Mouse (Mus musculus) liver, postnatal 0 days (tissue): Measurements from ENCODE around the gene Gm17079. TPM values are rescaled to one million over a fixed set of nuclear protein-coding genes. Genes with fewer than 3 reads are reported as not detected.
"Not testable (repeated sequence)": the region's sequence is repeated elsewhere in the genome, so short reads cannot be mapped to it uniquely, and the experiment has no call there.

Experiments
- ATAC-seq: fragments of 200-750 bp; cut with Nextera tagmentation; 2 replicates; pipeline ENCODE4 v1.8.0; 2017; ENCODE audit warnings: mild to moderate bottlenecking, moderate library complexity
- DNase-seq: peaks from one replicate; pipeline ENCODE4 v3.0.0-alpha.2; 2016
- H3K27ac ChIP-seq: fragments of 300-500 bp; sonication (generic); 2 replicates; pipeline ENCODE4 v1.5.1; 2014; ENCODE audit warnings: antibody characterized with exemption, moderate library complexity, mild to moderate bottlenecking, low read depth
- H3K27me3 ChIP-seq: fragments of 300-500 bp; sonication (generic); 2 replicates; pipeline ENCODE4 v1.6.1; 2014; ENCODE audit warnings: low read length, control low read depth, mixed read lengths; ENCODE audit not compliant: insufficient read depth
- H3K36me3 ChIP-seq: fragments of 300-500 bp; sonication (generic); replicated peaks from 2 replicates; pipeline ENCODE4 v1.6.1; 2014; ENCODE audit warnings: mild to moderate bottlenecking, control low read depth, low read length, moderate library complexity, mixed read lengths; ENCODE audit not compliant: insufficient read depth
- H3K4me1 ChIP-seq: fragments of 300-500 bp; sonication (generic); 2 replicates; pipeline ENCODE4 v1.6.1; 2014; ENCODE audit warnings: antibody characterized with exemption, mild to moderate bottlenecking, control low read depth; ENCODE audit not compliant: insufficient read depth
- H3K4me2 ChIP-seq: fragments of 300-500 bp; sonication (generic); 2 replicates; pipeline ENCODE4 v1.6.1; 2014; ENCODE audit warnings: low read depth, mild to moderate bottlenecking, low read length, moderate library complexity, mixed read lengths
- H3K4me3 ChIP-seq: fragments of 300-500 bp; sonication (generic); 2 replicates; pipeline ENCODE4 v1.5.1; 2014; ENCODE audit warnings: low read depth, low read length
- H3K9ac ChIP-seq: fragments of 300-500 bp; sonication (generic); replicated peaks from 2 replicates; pipeline ENCODE4 v1.6.1; 2014; ENCODE audit warnings: mild to moderate bottlenecking, moderate library complexity
- H3K9me3 ChIP-seq: fragments of 300-500 bp; sonication (generic); 2 replicates; pipeline ENCODE4 v1.6.1; 2016; ENCODE audit warnings: mild to moderate bottlenecking, control low read depth, low read length, mixed read lengths
- CTCF ChIP-seq: sonication (generic); IDR thresholded peaks from 2 replicates; pipeline ENCODE4 v1.5.1; 2016; ENCODE audit warnings: antibody characterized with exemption, low read depth
- EP300 ChIP-seq: IDR thresholded peaks from 2 replicates; pipeline ENCODE4 v1.6.1; 2016; ENCODE audit warnings: antibody characterized with exemption, low read depth, mild to moderate bottlenecking
- WGBS: fragments of 180-500 bp; shearing (Covaris S2); extraction: QIAGEN DNeasy Blood & Tissue Kit; methylation state at CpG from one replicate; pipeline ENCODE4 v1.1.7; 2014; ENCODE audit not compliant: insufficient replicate concordance; 5-methylcytosine and 5-hydroxymethylcytosine counted together
- polyA plus RNA-seq: library from polyadenylated mRNA; unstranded; fragments of >200 nt; fragmentation: Nextera tagmentation; extraction: Ambion mirVana; gene quantifications from 2 replicates; pipeline ENCODE4 v1.2.1, GENCODE M21; 2015

The Gm17079 gene
- polyA plus RNA-seq = not detected in 2 replicates

- H3K4me2 ChIP-seq, H3K36me3 ChIP-seq, ATAC-seq, H3K9ac ChIP-seq, H3K4me1 ChIP-seq, H3K9me3 ChIP-seq, DNase-seq, H3K4me3 ChIP-seq, H3K27ac ChIP-seq, H3K27me3 ChIP-seq: not testable (repeated sequence)
- WGBS = 89% methylated on average over 1 of the region's 2 CpGs
Observed at GRCm38 (mm10) chr14:51695368-51695767, at the start of gene Gm17079. Gm17079 (minus strand) TSS chr14:51695468.

- DNase-seq (no peak), ATAC-seq (no peak)
- Histone ChIP-seq H3K4me2 (peak overlapping the region; percentile 1; the same call in 1 of the 2 replicates), H3K4me1 (no peaks in the 10 kb centered on the region), H3K27ac (no peak overlapping the region), H3K27me3 (peaks cover 37% of the 10 kb centered on the region), H3K9ac (no peak overlapping the region), H3K9me3 (no peaks in the 10 kb centered on the region), H3K36me3 (no peaks in the 10 kb centered on the region), H3K4me3 (no peak overlapping the region)
- no peak for TF ChIP-seq CTCF
- no peak for TF ChIP-seq EP300
- 1% methylated on average over 42 of the region's 42 CpGs for WGBS
Observed at GRCm38 (mm10) chr14:51740347-51741170, 45.3 kb upstream of the Gm17079 start.

- H3K9ac ChIP-seq = no peak overlapping the region
- WGBS = 4% methylated on average over 23 of the region's 24 CpGs
- TF ChIP-seq EP300 (no peak), CTCF (no peak)
- no peak overlapping the region for H3K27ac ChIP-seq
- no peaks in the 10 kb centered on the region for H3K4me1 ChIP-seq
- H3K9me3 ChIP-seq = no peaks in the 10 kb centered on the region
- no peak overlapping the region for H3K4me3 ChIP-seq
- H3K27me3 ChIP-seq = peaks cover 37% of the 10 kb centered on the region
- H3K36me3 ChIP-seq = no peaks in the 10 kb centered on the region
- ATAC-seq (no peak), DNase-seq (no peak)
- no peak overlapping the region for H3K4me2 ChIP-seq
Observed at GRCm38 (mm10) chr14:51739150-51739993, 44.1 kb upstream of the Gm17079 start.

- H3K36me3 ChIP-seq = no peaks in the 10 kb centered on the region
- DNase-seq (no peak), ATAC-seq (no peak)
- no peaks in the 10 kb centered on the region for H3K4me1 ChIP-seq
- H3K4me3 ChIP-seq = no peak overlapping the region
- no peak overlapping the region for H3K9ac ChIP-seq
- peaks cover 37% of the 10 kb centered on the region for H3K27me3 ChIP-seq
- TF ChIP-seq EP300 (no peak), CTCF (no peak)
- WGBS = 3% methylated on average over 29 of the region's 29 CpGs
- no peaks in the 10 kb centered on the region for H3K9me3 ChIP-seq
- no peak overlapping the region for H3K27ac ChIP-seq
- no peak overlapping the region for H3K4me2 ChIP-seq
Observed at GRCm38 (mm10) chr14:51738411-51739149, 43.3 kb upstream of the Gm17079 start.

GRCm38 (mm10) chr14:51737967-51738366, 42.7 kb upstream of the Gm17079 start:
- Histone ChIP-seq H3K4me3 (no peak overlapping the region), H3K9me3 (no peaks in the 10 kb centered on the region), H3K27me3 (peaks cover 37% of the 10 kb centered on the region), H3K36me3 (no peaks in the 10 kb centered on the region), H3K27ac (no peak overlapping the region), H3K4me1 (no peaks in the 10 kb centered on the region), H3K9ac (no peak overlapping the region), H3K4me2 (no peak overlapping the region)
- ATAC-seq (no peak), DNase-seq (no peak)
- 17% methylated on average over 12 of the region's 12 CpGs for WGBS
- TF ChIP-seq CTCF (no peak), EP300 (no peak)

- 56% methylated on average over 1 of the region's 1 CpGs for WGBS
- Histone ChIP-seq H3K4me1 (no peaks in the 10 kb centered on the region), H3K4me2 (no peak within 1 kb of the TSS), H3K27ac (no peak within 1 kb of the TSS), H3K9ac (no peak within 1 kb of the TSS), H3K4me3 (no peak within 1 kb of the TSS), H3K9me3 (no peaks in the 10 kb centered on the region), H3K36me3 (no peaks in the 10 kb centered on the region), H3K27me3 (no peaks in the 10 kb centered on the region)
- TF ChIP-seq EP300 = no peak
- no peak for TF ChIP-seq CTCF
- ATAC-seq (no peak), DNase-seq (no peak)
Observed at GRCm38 (mm10) chr14:51717083-51717482, 21.8 kb upstream of the Gm17079 start, which contains the start of gene Gm5800. Gm5800 (minus strand) TSS chr14:51717183.
